Mouse (Mus musculus) gastrocnemius, postnatal 4 days (tissue): ENCODE data around the gene Ncoa3. TPM values are rescaled to one million over a fixed set of nuclear protein-coding genes. Genes with fewer than 3 reads are reported as not detected.
"Not testable (repeated sequence)": the region's sequence is repeated elsewhere in the genome, so short reads cannot be mapped to it uniquely, and the experiment has no call there.

ENCODE experiments used
- DNase-seq, 2 experiments: peaks; one replicate each; pipeline ENCODE4 v3.0.0; 2021 to 2022; ENCODE audit warnings: low spot score in 2 of 2, mixed read lengths in 2 of 2
- long read RNA-seq, 2 experiments: library from polyadenylated mRNA; stranded (forward); transcript quantifications; one replicate each; pipeline ENCODE4 v2.0.0; 2021
- total RNA-seq, 2 experiments: library from RNA; stranded (reverse); gene quantifications; 2 replicates each; pipeline ENCODE4 v1.2.3; 2021

Ncoa3 gene
- 10 to 100 TPM; 17.2 to 21.9 TPM for total RNA-seq
- long read RNA-seq, experiment 1, full-length matches to known transcripts: 3 of 5 reads
- long read RNA-seq, experiment 1, partial matches to known transcripts: 1 of 5 reads
- long read RNA-seq, experiment 1, other reads (novel, unspliced or antisense): 1 of 5 reads
- long read RNA-seq, experiment 2, full-length matches to known transcripts: 4 of 8 reads
- long read RNA-seq, experiment 2, partial matches to known transcripts: 1 of 8 reads
- long read RNA-seq, experiment 2, other reads (novel, unspliced or antisense): 3 of 8 reads

- peak; percentile 94 to 95 for DNase-seq
Observed at GRCm38 (mm10) chr2:165992270-165993172, at the start of gene Ncoa3. Gene Ncoa3 (plus strand): TSS chr2:165992636.

DNA sequence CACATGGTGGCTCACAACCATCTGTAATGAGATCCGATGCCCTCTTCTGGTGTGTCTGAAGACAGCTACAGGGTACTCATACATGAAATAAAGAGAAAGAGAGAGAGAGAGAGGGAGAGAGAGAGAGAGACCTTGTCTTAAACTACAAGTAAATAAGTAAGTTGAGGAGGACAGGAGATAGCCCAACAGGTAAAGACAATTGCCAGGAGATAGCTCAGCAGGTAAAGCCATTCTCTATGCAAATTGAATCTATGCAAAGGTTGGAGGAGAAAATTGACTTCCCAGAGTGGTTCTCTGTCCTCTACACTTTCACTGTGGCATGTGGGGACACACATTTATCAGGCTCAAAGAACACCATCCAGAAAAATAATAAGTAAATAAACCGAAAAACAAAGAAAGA, 49.3 kb upstream of the Ncoa3 start:
- DNase-seq: no peak

GRCm38 (mm10) chr2:165944576-165945351, 47.7 kb upstream of the Ncoa3 start:
- DNase-seq: no peak

- DNase-seq: no peak
Observed at GRCm38 (mm10) chr2:165946046-165946564, 46.3 kb upstream of the Ncoa3 start.

DNA sequence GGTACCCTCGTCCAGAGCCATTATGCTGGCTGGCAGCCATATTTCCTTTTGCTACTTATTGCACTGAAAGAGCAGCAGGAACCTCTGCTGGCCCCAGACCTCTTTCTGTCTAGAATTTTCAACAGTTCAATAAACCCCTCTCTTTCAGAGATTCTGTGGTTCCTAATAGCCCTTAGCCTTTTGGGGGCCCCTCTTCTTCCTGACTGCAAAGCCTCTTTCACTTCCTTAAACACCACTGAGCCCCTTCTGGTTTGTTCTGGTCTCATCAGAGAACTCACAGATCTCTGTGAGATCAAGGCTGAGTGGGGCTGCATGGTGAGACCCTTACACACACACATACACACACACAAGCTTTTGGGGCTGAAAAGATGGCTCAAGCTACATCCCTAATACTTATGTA, 44.4 kb upstream of the Ncoa3 start:
- DNase-seq: no peak

- not testable (repeated sequence) for DNase-seq
Observed at GRCm38 (mm10) chr2:165948785-165949184, 43.7 kb upstream of the Ncoa3 start.

DNA sequence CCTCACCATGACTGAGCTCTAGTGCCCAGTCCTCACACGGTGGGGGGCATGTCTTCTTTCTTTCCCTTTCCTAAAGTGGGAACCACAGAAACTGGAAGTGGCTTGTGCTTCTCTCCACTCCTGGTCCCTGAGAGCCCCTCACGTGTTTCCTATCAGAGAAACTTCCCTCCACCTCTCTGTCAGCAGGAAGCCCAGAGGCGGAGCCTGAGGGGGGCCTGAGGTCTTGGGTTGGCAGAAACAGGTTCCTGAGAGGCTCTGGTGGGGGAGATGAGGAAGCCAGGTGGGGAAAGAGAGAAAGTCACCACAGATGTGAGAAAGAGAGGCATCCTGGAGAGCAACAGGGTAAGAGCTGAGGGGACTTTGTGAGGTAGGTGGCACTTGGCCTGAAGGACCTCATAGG, 42.7 kb upstream of the Ncoa3 start:
- no peak for DNase-seq

DNA sequence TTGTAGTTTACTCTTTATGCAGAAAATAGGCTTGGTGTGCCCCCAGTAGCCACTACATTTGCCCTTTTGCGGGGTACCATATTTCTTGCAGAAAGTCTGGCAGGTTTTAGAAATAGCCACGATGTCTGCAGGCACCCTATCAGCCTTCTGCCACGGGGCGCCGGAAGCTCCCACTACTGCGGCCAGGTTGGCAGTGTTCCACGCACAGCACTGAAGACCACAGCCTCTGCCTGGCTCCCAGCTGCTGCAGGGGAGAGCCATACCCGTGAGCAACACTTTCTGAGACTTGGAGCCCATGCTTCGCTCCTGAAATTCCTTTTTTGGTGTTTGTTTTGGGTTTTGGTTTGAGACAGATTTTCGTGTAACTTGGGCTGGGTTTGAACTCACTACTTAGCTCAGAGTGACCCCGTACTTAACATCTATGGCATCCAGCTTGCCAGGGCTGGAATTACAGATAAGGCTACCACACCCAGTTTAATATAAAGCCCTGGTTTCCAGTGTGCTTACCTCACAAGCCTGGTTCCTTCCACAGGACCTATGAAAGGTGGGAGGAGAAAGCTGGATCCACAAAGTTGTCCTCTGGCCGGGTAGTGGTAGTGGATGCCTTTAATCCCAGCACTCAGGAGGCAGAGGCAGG, 40.9 kb upstream of the Ncoa3 start:
- DNase-seq: no peak

DNA sequence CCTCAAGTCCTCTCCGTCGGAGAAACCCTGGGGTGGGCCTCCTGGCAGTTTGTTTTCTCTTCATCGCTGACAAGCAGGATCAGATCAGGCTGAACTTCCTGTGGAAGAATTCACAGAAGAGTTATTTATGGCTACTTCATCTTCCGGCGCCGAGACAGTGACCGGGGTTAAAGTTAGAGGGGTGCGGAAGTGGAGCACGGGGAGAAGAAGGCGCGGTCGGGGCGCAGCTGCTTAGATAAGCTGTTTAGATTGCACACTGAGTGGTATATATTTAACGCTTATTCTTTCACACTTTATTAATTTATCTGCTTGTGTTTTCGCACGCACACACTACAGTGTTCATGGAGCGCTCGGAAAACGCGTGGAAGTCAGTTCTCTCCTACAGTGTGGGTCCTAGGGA, 37.6 kb upstream of the Ncoa3 start:
- peak in 1 of 2 experiments; percentile 13 for DNase-seq

DNA sequence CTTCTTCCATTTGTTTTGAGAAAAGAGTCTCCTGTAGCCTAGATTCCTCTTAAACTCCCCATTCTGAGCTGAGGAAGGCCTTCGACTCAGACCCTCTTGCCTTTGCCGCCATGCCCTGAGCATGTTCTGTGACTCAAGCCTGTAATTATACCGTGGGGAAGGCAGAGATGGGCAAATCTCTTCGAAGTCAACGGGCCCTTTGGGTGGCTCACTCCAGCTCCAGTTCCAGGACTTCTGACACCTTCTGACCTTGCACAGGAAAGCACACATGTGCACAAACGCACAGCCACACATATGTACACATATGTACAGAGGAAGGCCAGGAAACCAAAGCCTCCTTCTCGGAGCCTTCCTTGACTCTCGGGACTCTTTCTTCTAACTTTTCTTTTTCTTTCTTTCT, 37.0 kb upstream of the Ncoa3 start:
- no peak for DNase-seq

DNA sequence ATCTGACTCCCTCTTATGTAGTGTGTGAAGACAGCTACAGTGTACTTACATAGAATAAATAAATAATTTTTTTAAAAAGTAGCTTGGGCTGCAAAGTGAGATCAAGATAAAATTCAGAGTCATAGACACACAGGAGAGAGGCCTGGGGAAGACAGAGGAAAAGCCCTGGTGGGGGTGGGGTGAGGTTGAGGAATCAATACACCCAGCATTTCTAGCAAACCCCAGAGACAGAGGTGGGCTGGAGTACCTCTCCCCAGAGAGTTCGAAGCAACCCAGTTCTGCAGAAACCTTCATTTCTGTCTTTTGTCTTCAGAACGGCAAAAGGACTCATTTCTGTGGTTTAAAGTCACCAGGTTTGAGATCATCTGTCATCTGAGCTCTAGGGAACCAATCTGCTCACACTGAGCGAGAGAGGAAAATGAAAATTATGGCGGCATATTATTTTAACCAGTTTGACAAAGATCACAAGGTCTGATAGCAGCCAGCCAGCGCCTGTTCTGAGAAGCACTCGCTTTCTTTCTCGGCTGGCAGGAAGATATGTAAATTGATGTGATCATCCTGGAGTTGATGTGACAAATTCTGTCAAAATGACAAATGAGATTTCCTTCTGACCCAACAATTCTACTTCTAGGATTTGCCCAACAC, 36.2 kb upstream of the Ncoa3 start:
- DNase-seq: no peak

GRCm38 (mm10) chr2:165957257-165957828, 35.1 kb upstream of the Ncoa3 start:
- DNase-seq: no peak

DNA sequence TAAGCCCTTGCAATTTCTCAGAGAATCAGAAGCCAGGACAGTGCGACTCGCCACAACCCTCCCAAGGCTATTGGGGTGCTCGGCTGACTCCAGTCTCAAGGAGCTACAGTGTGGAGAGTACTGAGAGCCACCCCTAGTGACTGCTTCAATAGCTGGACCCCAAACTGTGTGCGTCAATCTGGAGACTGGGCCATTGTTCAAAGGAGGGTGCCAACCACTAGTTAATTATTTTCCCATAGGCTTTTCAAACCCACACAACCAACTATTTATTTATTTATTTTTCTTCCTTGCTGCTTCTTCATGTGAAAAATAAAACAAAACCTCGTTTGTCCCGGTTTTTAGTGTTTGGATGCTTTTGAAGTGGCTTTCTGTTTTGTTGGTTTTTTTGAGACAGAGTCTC, 33.9 kb upstream of the Ncoa3 start:
- no peak for DNase-seq

GRCm38 (mm10) chr2:165960695-165961094, 31.7 kb upstream of the Ncoa3 start:
- DNase-seq: no peak

DNA sequence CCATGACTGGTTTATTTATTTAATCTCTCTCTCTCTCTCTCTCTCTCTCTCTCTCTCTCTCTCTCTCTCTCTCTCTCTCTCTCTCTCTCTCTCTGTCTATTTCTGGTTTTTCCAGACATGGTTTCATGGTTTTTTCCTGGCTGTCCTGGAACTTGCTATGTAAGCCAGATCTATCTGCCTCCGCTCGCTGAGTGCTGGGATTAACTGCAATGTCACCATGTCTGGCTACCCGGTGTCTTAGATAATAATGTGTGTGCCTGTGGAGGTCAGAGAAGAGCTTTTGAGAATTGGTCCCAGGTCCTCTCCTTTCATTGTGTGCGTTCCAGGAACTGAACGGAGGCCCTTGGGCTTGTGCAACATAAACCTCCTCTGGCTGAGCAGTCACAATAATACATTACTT, 29.6 kb upstream of the Ncoa3 start:
- no peak for DNase-seq

DNA sequence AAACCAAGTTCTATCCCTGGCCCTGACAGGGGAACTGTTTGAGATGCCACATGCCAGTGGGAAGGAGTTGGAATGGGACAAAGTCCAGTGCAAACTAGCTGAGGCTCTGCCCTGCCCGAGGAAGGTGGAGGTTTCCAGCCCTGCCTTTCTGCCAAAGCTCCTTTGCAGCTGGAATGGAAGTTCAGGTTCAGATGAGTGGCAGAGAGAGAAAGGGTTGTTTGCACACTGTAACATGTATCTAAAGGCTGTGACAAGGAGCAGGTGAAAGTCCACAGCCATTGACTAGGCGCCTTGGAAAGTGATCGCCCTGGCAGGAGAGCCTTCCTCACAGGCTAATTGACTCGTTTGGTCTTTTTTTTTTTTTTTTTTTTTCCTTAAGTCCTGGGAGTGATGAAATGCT, 28.3 kb upstream of the Ncoa3 start:
- no peak for DNase-seq

DNA sequence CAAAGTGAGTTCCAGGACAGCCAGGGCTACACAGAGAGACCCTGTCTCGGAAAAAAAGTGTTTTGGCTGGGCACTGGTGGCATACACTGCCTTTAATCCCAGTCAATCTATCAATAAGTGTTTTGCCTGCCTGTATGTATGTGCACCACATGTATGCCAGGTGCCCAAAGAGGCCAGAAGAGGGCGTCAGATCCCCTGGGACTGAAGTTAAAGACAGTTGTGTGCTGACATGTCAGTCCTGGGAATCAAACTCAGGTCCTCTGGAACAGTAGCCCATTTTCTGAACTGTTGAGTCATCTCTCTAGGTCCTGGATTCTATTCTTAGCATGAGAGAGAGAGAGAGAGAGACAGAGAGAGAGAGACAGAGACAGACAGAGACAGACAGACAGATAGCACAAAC, 25.4 kb upstream of the Ncoa3 start:
- DNase-seq: no peak

DNA sequence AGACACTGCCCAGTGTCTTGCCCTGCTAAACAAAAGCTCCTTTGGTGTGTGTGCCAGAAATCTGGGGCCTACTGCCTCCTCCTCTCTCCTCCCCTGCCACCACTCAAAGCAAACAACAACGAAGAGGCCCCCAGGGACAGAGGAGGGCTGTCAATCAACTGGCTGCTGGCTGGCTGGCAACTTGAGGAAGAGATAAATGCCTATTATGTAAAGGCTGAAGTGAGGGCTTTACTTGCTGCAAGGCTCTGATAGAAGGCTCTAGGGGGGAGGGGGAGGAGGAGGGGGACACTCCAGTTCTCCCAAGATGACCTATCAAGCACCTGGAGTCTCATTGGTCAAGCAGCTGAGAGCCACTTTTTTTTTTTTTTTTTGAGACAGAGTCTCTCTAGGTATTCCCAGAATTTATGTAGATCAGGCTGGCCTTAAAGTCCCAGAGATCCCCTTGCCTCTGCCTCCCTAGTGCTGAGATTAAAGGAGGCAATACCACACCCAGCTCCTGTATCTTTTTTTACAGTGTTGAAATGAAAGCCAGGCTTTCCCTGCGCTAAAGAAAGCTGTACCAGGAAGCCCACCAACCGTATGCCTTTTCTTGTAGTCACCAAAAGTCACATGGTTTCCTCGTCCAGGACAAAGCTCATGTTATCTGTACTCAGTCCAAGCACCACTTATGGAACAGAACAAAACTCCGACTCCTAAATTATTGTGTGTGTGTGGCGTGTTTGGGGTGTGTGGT, 24.4 kb upstream of the Ncoa3 start:
- no peak for DNase-seq

- no peak for DNase-seq
Observed at GRCm38 (mm10) chr2:165968876-165969275, 23.6 kb upstream of the Ncoa3 start.
